Mouse (Mus musculus) gastrocnemius, postnatal 14 days (tissue): Measurements from ENCODE around the gene S100a7a. TPM values are rescaled to one million over a fixed set of nuclear protein-coding genes. Genes with fewer than 3 reads are reported as not detected.

ENCODE experiments used
- DNase-seq: peaks from one replicate; pipeline ENCODE4 v3.0.0; 2021; ENCODE audit warnings: mixed read lengths
- intact Hi-C: fragments of 180-260 bp; cut with DNase I; formaldehyde crosslinking; loops from one replicate; pipeline ENCODE4 v1.15.1; 2025; ENCODE audit warnings: low total_unique reads
- total RNA-seq, 2 experiments: library from RNA; stranded (reverse); gene quantifications; 2 replicates each; pipeline ENCODE4 v1.2.3; 2021

The S100a7a gene
- total RNA-seq, 2 experiments from 2014 or later: 0.16 TPM; not detected in 1

DNA sequence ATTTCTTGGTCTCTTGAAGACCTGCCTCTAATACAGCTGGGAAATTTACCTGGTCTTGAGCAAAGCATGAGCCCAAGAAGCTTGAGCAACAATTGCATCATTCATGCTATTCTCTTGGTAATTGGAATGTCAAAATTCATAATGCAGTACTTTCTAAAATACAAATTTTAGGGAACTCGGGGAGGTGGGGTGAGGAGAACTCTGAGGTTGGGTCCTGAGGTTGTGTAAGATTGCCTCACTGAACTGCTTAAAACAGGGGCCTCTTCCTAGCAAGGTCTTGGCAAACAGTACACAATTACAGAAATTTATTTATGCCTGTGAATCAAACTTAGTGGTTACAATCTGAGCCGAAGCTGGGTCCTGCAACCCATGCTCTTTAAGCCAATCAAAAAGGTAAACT, 33.0 kb downstream of the S100a7a start:
- intact Hi-C loops: no loop called here

DNA sequence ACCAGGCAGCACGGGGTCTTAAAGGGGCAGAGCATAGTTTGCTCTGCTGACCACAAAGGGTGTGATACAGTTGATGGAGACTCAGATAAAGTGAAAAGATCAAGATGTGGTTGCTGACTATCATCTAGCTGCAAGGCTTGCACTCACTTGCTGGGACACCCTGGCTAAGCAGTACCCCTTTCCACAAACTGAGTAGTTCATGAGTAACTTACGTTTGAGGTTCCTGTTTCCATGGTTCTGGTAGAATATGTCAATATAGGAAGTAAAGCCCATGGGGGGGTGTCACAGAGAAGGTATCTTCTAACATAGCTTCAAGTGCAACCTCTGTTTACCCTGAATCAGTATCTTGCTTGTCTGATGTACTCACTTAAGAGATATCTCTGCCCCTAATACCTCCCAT, 39.7 kb downstream of the S100a7a start:
- intact Hi-C loops: no loop called here
- no peak for DNase-seq

More for the DNA sequence above, 33.0 kb downstream of the S100a7a start:
- no peak for DNase-seq

DNA sequence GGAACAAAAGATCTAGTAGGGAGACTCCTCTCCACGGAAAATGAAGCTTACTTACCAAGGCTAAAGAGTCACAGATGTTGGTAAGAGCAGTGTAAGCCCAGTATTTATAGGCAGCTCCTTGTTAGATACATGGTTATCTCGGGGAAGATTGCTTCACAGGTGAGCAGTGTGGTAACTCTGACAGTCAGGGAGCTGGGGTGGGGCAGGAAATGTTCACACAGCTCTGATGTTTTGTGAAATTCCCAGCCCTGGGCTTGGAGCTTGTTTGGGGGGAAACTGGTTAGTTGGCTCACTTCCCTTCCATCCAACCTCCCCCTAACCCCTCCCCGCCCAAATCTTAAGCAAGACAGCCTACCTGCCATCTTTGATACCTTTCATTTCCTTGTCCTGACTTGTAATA, 41.8 kb downstream of the S100a7a start, which contains the start of gene S100a9:
TSS of gene S100a9 (minus strand) at position 109 of the 400 bp plus-strand sequence.
- intact Hi-C loops: no loop called here
- no peak for DNase-seq

DNA sequence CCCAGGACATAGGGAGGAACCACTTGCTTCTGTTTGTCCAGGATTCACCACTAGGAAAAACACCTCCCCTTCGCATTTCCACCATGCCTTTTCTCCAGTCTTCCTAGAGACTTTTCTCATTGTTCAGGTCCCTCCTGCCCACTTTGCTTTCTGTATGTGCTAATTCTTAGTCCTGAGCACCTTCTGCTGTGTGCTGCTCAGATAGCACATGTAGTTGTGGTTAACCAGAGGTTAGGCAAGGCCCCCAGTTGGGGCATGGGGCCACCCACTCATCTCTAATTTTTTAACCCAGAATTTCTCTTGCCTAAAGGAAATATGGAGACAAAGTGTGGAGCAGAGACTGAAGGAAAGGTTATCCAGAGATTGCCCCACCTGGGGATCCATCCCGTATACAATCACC, 48.4 kb downstream of the S100a7a start:
- intact Hi-C loops: no loop called here
- DNase-seq: no peak

Other genes with a start within 250 kb of the S100a7a start
- gene Ints3, start 220.4 kb upstream of the S100a7a start, total RNA-seq: 10 to 100 TPM; 15.7 to 17.7 TPM
- 10 to 100 TPM; 14.9 to 15.6 TPM for gene Npr1, start 188.2 kb upstream of the S100a7a start, total RNA-seq
- gene Ilf2, start 177.9 kb upstream of the S100a7a start, total RNA-seq: 10 to 100 TPM; 32.6 to 35.9 TPM
- 10 to 100 TPM; 57.3 to 59.6 TPM for gene Snapin, start 163.0 kb upstream of the S100a7a start, total RNA-seq
- 100 to 1,000 TPM in 1 of 2 experiments, 10 to 100 TPM in 1; 83.3 to 100 TPM for gene Chtop, start 144.5 kb upstream of the S100a7a start, total RNA-seq
- gene S100a1, start 139.6 kb upstream of the S100a7a start, total RNA-seq: 10 to 100 TPM; 53.1 to 61.0 TPM
- 10 to 100 TPM; 12.9 to 15.4 TPM for gene S100a13, start 139.6 kb upstream of the S100a7a start, total RNA-seq
- gene S100a14, start 127.2 kb upstream of the S100a7a start, total RNA-seq: not detected
- 100 to 1,000 TPM in 1 of 2 experiments, 10 to 100 TPM in 1; 79.5 to 106 TPM for gene S100a16, start 116.8 kb upstream of the S100a7a start, total RNA-seq
- gene S100a3, start 93.4 kb upstream of the S100a7a start, total RNA-seq: under 1 TPM in 1 of 2 experiments, not detected in 1; 0.45 TPM
- not detected for gene S100a2, start 63.8 kb upstream of the S100a7a start, total RNA-seq
- not detected for gene Gm42674, start 52.1 kb upstream of the S100a7a start, total RNA-seq
- gene S100a4, start 50.2 kb upstream of the S100a7a start, total RNA-seq: 10 to 100 TPM; 11.1 to 16.5 TPM
- not detected for gene S100a5, start 45.5 kb upstream of the S100a7a start, total RNA-seq
- gene S100a6, start 41.1 kb upstream of the S100a7a start, total RNA-seq: 10 to 100 TPM; 69.9 to 95.9 TPM
- under 1 TPM in 1 of 2 experiments, not detected in 1; 0.71 TPM for gene S100a8, start 15.0 kb downstream of the S100a7a start, total RNA-seq
- gene S100a9, start 41.7 kb downstream of the S100a7a start, total RNA-seq: under 1 TPM in 1 of 2 experiments, not detected in 1; 0.76 TPM
- gene Pglyrp4, start 72.9 kb downstream of the S100a7a start, total RNA-seq: not detected
- gene Gm5849, start 123.9 kb downstream of the S100a7a start, total RNA-seq: not detected